Mouse (Mus musculus) left cerebral cortex, adult 9 months (tissue): ENCODE measurements around the gene Ppp3r2.

Experiments
- DNase-seq, 2 experiments: peaks; one replicate each; pipeline ENCODE4 v3.0.0; 2022; ENCODE audit warnings: low spot score in 2 of 2

Gene Ppp3r2

DNA sequence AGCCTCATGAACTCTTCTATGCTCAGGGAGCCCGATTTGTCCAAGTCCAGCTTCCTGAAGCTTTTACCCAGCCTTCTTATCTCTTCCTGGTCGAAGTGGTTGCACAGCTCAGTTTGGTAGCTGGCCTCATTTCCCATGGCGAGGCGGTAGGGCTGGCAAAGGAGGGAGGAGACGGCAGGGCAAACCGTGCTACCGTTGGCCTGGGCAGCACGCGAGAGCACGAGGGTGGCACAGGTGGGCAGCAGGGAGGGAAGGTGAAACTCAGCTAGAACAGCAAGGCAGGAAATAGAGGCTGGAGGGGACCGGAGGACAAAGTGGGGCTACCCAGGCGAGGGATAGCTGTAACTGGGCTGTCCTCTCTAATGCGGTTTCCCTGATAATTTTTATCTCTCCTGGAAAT, at the start of gene Ppp3r2:
Gene Ppp3r2, minus strand, starts transcription at position 213 of the 400 bp plus-strand sequence.
- no peak for DNase-seq

DNA sequence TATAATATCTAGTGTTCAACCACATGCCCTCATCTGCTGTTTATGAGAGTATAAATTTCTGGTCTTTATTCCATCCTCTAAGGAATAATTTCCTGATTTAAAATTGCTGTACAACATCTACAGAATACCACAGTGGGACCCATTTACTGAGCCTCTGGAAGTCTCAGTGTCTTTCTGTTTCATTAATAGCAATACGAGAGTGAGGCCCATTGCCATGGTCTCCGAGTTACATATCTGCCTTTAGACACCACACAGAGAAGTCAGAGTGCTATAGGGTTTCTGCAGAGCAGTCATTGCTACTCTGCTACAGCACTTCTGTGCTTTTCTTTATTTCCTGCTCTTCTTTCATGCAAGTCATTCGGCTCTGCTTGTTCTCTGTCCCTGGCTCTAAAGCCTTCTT, 47.5 kb upstream of the Ppp3r2 start:
- DNase-seq = no peak

DNA sequence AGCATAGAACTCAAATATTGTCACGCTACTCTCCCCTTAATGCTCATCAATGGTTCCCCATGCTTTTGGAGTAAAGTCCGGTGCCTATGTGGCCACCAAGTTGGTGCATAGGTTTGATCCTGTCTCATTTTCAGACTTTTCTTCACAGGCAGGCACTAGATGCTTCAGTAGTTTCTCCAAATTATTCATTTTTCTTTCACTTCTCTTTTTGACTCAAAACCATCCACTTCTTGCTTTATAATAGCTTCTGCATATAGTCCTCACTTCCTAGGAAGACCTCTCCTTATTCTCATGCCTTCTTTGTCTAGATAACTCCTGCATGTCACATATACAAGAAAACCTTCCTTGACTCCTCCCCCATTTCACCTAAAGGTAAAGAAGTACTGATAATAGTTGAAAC, 42.1 kb upstream of the Ppp3r2 start:
- no peak for DNase-seq

DNA sequence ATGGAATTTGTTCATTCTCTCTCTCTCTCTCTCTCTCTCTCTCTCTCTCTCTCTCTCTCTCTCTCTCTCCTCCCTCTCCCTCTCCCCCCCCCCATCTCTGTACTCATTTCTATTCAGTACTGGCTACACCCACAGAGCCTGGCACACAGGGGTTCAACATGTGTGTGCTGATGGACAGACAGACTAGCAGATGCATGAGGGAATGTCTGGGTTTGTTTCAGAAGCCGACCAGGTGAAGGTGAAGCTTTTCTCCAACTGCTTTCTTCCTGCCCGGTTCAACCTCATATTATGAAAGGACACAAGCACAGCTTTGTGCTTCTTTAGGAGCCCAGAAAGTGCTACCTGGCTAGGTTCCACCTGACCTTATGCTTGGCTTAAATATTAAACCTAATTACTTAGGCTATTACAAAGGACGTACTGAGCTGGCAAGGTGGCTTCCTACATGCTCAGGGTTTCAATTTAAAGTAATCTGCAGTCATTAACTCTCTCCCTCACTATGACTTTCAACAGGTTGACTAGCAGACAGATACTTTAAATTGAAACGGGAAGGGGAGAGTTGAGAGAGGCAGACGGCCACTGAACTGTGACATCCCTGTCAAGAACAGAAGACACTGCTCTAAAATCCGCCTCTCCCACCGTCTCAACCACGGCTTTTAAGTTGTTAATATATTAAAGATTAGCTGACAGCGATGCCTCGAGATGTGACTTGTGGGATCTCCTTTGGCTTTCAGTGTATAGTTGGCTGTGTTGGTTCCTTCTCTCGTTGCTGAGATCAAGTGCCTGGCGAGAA, 9.8 kb upstream of the Ppp3r2 start:
- DNase-seq = no peak

DNA sequence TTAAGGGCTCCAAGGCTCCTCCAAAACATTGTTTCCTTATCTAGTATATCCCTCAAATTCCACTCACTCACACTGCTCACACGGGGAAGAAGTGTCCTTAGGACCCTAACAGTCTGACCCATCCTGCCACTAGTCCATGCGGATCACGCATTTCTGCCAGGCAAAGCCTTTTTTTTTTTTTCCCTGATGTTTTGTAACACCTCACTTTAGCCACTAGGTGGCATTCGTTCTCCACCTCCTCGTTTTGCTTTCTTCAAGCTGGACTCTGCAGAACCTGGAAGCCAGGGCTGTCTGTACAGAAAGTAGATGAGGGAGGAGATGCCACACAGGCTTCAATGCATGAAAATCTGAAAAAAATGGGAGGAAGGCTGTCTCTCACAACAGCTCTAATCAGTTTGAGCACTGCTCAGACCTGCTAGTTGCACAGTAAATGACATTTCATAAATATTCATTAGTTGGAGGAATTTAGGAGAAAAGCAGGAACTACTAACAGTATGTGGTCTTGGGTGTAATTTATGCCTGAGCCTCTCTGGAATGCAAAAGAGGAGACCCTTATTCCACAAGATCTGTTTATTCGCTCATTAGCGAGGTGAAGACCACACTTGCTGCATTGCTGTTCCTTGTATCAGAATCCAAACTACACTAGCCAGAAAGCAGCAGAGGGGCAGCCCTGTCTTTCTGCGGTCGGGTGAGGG, 6.9 kb upstream of the Ppp3r2 start:
- DNase-seq = peak in 1 of 2 experiments; percentile 43

DNA sequence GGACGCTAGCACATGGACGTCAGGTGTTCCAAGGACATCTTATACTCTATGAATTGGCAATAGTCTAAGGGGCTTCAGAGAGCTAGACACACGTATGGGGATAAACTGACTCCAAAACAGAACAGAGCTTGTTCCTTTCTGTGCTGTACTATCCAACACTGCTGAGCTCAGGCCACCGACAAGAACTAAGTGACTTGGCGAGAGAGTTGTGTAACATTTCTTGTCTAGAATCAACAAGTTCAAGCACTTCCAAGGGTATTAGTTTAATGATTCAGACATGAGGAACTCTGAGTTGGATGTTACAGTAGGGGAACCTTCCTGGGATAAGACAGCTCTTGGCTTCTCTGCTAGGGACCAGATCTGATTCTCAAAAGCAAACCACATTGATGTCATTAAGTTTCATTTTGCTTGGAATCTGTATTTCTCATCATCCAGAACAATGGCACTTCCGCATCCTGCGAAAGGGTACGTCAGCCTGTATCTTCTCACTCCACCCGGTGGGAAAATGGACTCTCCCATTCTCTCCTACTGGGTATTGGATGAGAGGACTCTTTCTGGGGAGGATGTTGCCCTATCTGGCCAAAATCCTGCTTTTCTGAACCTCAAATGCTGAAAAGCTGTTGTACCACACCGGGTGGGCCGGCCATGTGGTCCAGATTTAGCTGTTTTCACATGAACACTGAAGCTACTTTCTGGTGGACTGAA, 1.5 kb downstream of the Ppp3r2 start:
- DNase-seq = no peak

DNA sequence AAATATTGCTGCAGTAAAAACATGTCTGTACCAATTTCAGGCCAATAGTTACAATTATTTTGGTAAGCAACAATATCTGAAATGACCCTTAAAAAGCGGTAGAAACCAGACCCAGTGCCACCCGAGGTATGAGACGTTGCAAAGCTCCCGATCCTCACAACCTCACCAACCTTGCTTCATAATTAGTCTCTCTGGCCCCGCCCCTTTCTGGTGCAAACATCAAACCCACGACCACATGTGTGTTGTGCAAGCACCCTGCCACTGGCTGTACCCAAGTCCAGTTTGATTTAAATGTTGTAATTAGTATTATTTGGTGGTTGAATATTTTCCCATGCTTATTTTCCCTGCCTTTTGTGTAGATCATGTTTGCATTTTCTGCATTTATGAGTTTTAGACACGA, 5.0 kb downstream of the Ppp3r2 start:
- DNase-seq = no peak

DNA sequence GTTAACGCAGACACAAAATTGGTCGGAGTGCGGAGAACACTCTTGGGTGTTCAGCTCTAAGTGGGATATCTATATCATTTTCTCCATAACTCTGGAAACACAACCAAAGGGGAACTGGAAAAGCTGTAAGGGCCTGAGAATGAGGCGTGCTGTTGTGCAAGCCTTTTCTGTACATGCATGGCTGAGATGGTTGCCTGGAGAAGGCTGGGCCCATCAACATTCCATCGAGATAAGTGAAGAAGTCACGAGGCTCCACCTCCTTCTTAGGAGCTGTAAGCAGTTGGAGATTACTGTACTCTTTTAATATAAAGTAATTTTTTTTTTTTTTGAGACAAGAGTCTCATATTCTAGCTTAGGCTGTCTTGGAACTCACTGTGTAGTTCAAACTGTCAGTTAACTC, 5.8 kb downstream of the Ppp3r2 start:
- DNase-seq = no peak

DNA sequence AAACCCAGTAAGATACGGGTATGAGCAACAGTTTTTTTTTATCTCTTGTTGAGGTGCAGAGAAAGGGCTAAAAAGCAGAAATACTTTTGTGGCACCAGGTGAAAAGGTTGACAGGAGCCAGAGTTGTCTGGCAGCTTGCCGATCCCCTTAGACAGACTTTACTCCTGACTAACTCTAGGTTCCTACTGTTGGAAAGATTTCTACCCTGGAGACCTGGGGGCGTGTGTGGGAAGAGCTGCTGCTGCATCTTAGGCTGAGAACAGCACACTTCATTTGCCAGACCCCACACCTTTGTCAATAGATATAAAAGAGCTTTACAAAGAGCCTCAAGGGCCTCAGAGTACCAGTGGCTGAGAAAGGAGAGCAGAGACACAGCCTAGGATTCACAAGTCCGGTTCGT, 17.0 kb downstream of the Ppp3r2 start:
- DNase-seq = peak; percentile 22 to 25

DNA sequence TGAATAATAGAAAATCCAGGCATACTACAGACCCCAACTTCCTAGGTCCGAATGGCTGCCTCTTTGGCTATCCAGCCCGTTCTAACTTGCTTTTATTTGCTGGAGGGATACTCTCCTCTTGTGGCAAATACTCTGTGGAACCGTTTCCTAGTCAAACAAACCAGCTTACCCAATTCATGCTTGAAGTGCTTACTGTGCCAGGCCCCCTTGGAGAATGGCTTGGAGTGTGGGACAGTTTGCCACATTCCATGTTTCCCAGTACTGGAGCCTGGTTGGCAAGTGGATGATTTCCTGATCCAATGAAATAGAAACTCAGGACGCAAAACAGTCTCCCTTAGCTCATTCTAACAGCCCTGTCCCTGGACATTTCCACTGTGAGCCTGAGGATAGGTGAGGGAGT, 19.6 kb downstream of the Ppp3r2 start:
- DNase-seq = no peak

DNA sequence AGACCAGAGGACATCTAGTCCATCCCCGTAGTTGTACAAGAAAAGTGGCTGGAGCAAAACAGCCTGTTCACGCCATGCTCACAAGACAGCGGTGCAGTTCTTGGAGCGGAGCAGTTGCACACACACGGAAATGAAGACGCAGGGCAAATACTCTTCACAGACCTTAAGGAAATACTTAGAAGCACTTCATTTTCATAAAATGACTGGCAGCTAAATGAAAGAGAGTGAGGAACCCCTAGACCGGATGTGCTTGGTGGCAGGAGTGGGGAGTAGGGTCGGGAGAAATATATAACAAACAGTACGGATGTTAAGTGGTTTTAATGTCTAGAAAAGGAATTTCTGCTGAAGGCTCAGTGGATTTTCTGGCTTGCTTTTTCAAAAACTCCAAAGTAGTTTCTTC, 20.2 kb downstream of the Ppp3r2 start:
- no peak for DNase-seq

DNA sequence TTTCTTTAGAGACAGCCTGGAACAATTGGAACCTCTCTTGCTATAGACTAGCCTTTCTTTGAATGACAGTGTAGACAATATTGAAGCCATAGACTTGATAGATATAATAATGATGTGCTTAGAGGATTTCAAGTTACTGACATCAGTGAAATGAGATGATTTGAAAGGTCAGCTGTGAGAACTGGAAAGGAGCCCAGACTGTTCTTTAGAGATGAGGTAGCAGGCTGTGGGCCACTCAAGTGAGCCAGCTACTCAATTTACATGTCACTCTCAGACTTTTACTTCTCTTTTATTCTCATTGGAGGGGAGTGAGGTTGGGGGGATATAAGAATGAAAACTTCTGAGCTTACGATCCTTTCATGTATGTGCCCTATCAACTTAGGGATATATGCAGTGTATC, 22.4 kb downstream of the Ppp3r2 start:
- DNase-seq = no peak

DNA sequence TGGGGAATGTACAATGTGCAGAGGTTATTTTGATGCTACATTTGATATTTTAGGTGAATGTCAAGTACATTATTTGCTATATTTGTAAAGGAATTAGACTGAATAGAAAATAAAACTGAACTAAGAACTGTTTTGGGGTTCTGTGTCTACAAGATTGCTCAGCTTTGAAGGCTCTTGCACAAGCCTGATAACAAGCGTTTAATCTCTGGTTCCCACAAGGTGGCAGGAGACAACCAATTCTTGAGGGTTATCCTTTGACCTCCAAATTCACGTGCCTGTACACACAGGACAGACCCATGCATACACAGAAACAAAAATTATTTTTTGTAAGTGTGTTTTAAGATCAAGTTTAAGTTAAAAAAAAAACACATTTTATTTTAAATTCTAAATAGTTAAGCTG, 41.9 kb downstream of the Ppp3r2 start:
- DNase-seq = no peak

DNA sequence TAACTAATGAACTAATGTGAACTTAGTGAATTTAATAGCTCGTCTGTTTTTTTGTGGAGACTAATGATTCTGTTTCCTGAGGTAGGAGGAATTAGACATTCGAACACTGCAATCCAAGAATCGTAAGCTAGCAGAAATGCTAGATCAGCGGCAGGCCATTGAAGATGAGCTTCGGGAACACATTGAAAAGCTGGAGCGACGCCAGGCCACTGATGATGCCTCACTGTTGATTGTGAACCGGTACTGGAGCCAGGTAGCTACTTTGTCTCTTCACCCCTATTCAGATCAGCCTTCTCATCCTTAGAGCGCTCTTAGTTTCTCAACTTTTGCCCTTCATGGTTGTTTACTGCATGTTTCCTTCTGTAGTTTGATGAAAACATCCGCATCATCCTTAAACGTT, 44.0 kb downstream of the Ppp3r2 start:
- DNase-seq = no peak

DNA sequence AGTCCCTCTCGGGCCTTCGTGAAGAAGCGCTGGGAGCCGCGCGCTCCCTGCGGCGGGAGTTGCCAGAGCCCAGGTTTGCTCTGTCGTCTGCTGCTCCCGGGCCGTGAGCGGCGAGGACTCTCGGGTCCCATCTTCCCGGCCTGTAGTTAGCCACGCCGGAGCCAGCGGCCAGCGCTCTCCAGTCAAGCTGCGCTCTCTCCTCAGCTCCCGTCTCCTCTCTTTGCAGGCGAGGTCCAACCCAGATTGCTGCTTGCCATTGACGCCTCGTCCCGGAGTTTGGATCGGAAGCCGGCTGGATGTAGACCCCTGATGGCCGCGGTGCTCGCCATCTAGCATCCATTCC, 49.7 kb downstream of the Ppp3r2 start:
- DNase-seq = no peak

DNA sequence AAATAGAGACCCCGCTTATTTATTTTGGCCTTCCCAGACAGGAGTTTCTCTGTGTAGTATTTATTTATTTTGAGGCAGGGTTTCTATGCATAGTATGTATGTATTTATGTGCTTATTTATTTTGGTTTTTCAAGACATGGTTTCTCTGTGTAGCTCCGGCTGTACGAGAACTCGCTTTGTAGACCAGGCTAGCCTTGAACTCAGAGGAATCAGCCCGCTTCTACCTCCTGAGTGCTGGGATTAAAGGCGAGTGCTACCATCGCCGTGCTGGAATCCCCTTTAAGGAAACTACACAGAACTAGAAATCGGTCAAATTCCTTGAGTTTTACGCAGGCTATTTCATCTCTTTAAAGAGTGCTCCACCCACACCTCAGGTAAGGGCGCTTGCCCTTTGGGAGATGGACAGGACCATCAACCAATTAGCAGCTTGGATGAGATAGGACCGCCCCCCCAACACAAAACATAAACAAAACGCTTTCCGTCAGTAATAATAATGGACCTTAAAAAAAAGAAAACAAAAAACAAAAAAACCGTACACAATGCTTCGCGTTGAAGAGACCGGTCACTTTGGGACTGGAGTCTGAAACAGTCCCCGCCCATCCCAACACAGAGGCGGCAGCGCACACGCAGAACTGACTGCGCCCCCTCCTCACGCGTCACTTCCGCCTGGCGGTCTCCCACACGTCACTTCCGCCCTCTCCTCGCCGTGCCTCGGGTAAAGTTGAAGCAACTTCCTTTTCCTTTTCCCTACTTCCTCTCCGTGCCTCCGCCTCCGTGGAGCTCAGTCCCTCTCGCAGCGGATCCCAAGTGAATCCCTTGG, 50.3 kb downstream of the Ppp3r2 start, which contains the start of gene Rnf20:
Gene Rnf20, plus strand, starts transcription at position 688 of the 820 bp plus-strand sequence.
- DNase-seq = peak; percentile 90 to 97

DNA sequence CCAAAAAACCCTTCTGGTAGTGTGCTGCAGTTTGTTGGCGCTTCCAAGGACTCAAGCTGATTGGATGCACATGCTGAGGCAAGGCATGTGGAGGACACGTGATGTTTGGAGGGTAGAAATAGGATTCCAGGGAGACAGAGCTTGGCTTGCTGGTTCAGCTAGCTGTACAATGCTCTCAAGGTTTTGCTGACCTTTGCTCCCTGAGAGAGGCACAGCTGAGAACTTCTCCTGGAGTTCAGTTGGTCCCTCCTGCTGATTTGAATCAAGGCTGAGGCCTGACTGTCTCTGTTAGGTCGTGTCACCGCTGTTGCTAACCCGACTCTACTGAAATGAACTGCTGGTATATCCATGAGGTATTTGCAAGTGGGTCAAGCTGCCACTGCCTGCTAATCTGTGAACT, 52.9 kb downstream of the Ppp3r2 start:
- no peak for DNase-seq
